Comparison of ENCODE assay signal across 18 mouse cellular contexts in the genomic region with DNA sequence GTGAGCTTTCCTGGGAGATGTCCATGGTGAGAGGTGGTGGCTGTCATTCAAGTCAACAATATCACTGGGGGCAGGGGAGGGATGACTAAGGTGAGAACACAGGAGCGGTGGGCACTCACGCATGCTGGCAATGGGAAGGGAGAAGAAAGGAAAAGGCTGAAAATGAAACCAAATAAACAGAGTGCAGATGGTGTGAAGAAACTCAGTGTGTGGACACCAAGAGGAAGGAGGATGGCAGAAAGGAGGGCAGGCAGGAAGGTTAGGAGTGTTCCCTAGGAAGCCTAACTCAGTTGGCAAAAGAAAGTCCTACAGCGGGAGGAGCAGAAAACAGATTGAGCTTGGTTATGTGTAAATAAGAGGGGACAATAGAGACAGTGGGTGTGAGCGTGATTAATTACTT.
"Had no signal": no experiment of that assay in that cellular context is flagged by ENCODE, and none has a peak within 500 bp of the region (broad histone marks: within the 10 kb centered on the region; RNA-seq: fewer than 3 reads in every experiment).

No protein-coding gene starts in this region.

- H3K4me3 ChIP-seq: midbrain, embryonic 10.5 days; midbrain, embryonic 12.5 days; myocyte; neural tube, embryonic 13.5 days; neural tube, embryonic 15.5 days had no signal

- H3K4me1 ChIP-seq: midbrain, embryonic 10.5 days; midbrain, embryonic 12.5 days; neural tube, embryonic 13.5 days had no signal

- H3K9me3 ChIP-seq: midbrain, embryonic 10.5 days; midbrain, embryonic 12.5 days; neural tube, embryonic 13.5 days; neural tube, embryonic 15.5 days had no signal

- ATAC-seq: midbrain, embryonic 16.5 days had no signal

- H3K36me3 ChIP-seq: midbrain, embryonic 10.5 days; midbrain, embryonic 12.5 days; neural tube, embryonic 13.5 days; neural tube, embryonic 15.5 days had no signal

- H3K27ac ChIP-seq: midbrain, embryonic 10.5 days; midbrain, embryonic 12.5 days; neural tube, embryonic 13.5 days; neural tube, embryonic 15.5 days had no signal

- H3K4me2 ChIP-seq: lung, embryonic 14.5 days; midbrain, embryonic 12.5 days; neural tube, embryonic 13.5 days; neural tube, embryonic 15.5 days had no signal

- H3K9ac ChIP-seq: lung, embryonic 14.5 days; midbrain, embryonic 12.5 days; neural tube, embryonic 13.5 days; neural tube, embryonic 15.5 days had no signal

- H3K27me3 ChIP-seq: midbrain, embryonic 12.5 days; neural tube, embryonic 13.5 days; neural tube, embryonic 15.5 days had no signal

- DNase-seq: lung, embryonic 14.5 days; lung, postnatal 10 days; lung, postnatal 4 days; midbrain, embryonic 14.5 days; retina, postnatal 1 day; right cerebral cortex, adult 18-20 months; right cerebral cortex, postnatal 25 days; right cerebral cortex, postnatal 4 days; spleen, adult 18-20 months; thymus, adult 18-20 months; thymus, postnatal 14 days; thymus, postnatal 36 days had no signal
